Mouse (Mus musculus) olfactory bulb, adult 2 months (tissue): ENCODE data around the gene Nacc2.

ENCODE experiments used
- CTCF ChIP-seq: fragments of 200-500 bp; IDR thresholded peaks from 2 replicates; pipeline ENCODE4 v1.5.1; 2012; ENCODE audit warnings: low read depth, mild to moderate bottlenecking, low read length, moderate library complexity; ENCODE audit not compliant: insufficient read depth
- POLR2A ChIP-seq: fragments of 200-500 bp; IDR thresholded peaks from 2 replicates; pipeline ENCODE4 v1.6.1; 2012; ENCODE audit warnings: mild to moderate bottlenecking, low read depth, low read length, moderate library complexity; ENCODE audit not compliant: insufficient read depth

DNA sequence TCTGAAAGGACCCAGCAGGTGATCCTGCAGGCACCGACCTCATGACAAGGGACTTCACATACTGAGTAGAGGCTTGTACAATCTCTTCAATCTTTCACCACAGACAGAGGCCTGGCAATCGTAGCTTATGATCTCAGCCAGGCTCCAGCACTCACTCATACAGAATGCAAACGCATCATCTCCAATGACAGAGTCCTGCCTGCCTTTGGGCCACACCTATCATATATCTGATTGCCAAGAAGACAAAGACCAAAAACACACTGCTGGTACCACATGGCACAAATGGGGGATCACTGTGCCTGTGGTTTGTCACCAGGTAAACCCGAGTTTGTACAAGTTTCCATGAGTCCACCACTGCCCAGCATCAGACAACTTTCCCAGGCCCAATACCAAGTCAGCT, 105.7 kb downstream of the Nacc2 start:
- TF ChIP-seq CTCF (no peak), POLR2A (no peak)
